Mouse (Mus musculus) natural killer cell, adult 2 months (primary cell): ENCODE measurements around the gene Lrba.

Experiments
- DNase-seq, 2 experiments: peaks; one replicate each; pipeline ENCODE4 v3.0.0; 2022; ENCODE audit warnings: low spot score in 2 of 2

Gene Lrba

DNA sequence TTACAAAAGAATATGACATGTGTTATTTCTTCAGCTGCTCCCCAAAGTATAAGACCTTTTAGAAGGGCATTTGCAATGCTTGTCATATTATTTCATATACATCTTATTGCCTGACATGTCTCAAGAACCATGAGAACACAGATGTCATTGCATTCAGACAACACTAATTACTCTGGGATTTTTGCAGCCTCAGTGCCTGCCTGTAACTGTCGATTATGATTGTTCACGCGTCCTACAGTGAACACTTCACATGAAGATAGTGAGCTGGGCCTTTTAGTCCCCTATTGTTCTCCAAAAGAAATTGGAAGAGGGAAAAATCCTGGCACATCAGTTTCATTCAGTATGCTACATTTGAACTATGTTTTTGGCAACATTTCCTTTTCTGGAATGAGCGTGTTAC, 335.2 kb downstream of the Lrba start:
- DNase-seq, result no peak

- DNase-seq, result no peak
Measured at GRCm38 (mm10) chr3:86560281-86561022, 336.0 kb downstream of the Lrba start.

- no peak for DNase-seq
Measured at GRCm38 (mm10) chr3:86561023-86561344, 336.5 kb downstream of the Lrba start.

DNA sequence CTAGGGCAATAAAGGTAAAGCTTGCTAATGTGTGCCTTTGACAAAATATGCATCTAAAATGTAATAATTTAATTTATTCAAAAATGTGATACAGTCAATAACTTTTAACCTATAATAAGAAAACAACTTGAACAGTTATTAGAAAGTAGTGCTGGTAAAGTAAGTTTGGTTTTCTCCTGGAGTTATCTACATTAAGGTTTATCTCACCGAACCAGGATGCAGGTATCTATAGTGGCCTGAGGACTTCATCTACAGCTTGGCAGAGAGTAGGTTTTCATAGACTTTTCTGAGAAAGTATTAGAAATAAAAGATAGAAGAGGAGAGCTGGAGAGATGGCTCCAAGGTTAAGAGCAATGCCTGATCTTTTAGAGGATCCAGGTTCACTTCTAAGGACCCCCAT, 336.9 kb downstream of the Lrba start:
- no peak for DNase-seq

DNA sequence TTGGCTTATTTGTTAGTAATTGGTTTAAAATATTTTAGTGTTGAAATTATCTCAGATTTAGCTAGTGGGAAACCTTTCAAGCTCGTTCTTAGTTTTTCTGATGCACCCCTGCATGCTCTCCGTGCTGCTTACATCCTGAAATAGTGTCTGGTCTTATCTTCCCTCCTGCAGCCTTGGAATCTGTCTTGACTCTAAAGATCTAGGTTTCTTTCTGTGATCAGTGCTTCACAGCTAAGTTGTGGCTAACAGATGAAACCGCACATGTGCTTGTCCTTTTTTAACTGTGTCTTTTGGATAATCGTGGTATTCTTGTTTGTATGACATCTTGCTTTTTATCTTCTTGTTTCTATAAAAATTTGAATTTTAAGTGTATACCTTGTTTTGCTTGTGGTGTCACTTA, 342.8 kb downstream of the Lrba start:
- no peak for DNase-seq

DNA sequence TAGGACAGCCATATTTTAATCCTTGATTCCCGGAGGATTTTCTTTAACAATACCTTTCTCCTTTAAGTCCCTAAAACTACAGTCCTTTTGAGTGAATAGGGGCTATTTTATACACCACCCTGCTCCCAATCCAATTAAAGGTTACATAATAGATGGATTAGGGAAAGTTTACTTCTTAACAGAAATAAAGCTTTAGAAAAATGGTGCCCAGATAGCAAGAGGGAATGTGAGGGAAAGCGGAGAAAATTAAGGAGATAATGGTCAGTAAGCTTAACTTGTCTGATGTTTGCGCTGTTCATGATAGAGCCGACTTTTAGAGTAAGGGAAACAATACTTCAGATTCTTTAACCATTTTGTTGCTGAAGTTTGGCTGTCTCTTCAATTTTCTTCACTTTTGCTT, 347.0 kb downstream of the Lrba start:
- DNase-seq, result no peak

- no peak for DNase-seq
Measured at GRCm38 (mm10) chr3:86572519-86573244, 348.2 kb downstream of the Lrba start.

DNA sequence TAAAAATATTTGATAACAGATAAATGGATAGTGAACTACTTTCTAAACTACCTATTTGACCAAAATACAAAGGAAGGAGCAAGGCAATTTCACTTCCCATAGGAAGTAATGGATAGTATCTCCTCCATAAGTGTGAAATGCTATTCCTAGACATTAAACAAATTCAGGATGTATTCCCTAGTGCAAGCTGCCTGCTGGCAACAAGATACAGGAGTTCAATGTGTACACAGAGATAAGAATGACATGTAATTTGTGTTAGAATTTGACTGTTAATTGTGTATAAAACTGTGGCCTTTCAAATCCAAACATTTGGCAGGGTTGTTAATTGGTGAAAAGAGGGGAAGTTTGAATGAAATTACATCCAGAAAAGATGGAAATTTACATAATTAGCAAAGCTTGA, 350.8 kb downstream of the Lrba start:
- DNase-seq, result no peak

DNA sequence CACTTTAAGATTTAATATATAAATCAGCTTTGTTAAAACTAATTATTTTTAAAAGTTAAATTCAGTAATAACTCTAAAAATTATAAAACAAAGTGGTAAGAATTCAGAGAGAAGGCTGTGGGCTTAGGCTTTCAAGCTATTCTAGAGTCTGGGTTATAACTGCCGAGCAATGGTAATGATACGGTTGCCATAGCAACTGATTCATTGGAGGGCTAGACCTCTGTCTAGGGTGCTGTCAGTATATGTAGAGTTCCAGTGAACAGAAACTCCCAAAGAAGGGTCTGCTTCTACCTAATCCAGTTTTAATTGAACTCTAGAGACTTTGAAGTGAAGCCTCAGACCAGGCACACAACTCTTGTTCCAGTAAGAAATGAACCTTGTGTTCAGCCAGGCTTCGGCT, 377.8 kb downstream of the Lrba start:
- no peak for DNase-seq

GRCm38 (mm10) chr3:86605775-86606174, 381.3 kb downstream of the Lrba start:
- DNase-seq, result no peak

DNA sequence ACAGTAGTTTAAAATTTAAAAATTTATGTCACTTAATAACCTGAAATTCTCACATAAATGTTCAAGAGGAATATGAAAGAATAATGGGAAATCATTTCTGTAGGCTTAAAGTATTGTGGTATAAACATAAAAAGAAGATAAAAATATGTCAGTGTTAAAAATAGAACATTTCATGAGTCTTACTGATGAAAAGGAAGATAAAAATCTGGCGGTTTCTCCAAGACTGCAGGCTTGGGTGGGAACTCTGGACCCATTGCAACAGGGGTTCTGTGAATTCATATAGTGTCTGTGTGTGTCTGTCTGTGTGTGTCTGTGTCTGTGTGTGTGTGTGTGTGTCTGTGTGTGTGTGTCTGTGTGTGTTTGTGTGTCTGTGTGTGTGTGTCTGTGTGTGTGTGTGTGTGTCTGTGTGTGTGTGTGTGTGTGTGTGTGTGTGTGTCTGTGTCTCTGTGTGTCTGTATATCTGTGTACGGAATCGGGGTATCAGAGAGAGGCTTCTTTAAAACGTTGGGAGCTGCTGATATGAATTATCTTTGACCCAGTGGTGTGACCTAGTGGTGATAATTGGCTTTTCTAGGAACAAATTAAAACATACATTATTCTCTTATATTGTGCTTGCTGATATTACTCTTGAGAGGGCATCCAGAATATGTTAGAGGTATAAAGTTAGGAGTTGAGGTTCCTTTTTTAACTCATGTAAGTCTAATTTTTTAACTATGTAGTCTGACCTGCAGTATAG, 402.7 kb downstream of the Lrba start:
- DNase-seq, result no peak

DNA sequence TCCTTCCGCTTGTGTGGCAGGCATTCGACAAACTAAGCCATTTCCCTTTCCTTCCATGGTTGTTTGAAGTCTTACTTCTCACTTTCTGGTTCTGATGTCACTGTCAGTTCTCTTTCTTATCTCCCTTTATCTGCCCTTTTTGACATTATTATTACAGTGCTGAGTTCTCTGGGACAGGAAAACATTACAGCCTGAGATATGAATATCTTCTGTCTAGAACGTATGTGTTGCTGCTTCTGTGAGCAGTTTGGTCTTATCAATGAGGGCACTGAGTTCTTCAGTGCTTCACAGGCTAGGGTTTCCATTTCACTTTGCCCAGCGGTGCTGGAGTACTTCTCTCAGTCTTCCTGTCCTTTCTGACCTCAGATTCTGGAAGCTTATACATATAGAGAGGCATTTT, 404.9 kb downstream of the Lrba start:
- DNase-seq, result no peak

DNA sequence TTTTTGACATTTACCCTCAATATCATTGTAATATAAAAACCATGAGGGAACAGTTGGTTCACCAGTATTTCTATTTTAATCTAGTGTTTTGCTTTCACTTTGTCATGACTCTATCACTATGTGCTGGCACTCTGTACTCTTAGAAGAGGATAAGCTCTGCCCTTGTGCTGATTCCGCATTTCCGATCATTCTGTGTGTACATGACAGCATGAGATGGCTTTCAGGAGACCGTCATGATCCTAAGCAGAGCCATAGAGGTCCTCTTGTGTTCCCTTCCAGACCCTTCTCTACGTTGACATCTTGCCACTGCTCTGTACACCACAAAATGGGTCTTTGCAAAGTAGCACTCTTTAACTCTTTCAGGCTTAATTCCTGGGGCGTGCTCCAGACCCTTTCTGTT, 411.0 kb downstream of the Lrba start:
- DNase-seq, result no peak

GRCm38 (mm10) chr3:86635940-86636339, 411.5 kb downstream of the Lrba start:
- DNase-seq, result no peak

- DNase-seq, result no peak
Measured at GRCm38 (mm10) chr3:86638552-86639348, 414.3 kb downstream of the Lrba start.

- no peak for DNase-seq
Measured at GRCm38 (mm10) chr3:86641393-86641792, 416.9 kb downstream of the Lrba start.

GRCm38 (mm10) chr3:86641796-86642195, 417.3 kb downstream of the Lrba start:
- no peak for DNase-seq

- DNase-seq, result no peak
Measured at GRCm38 (mm10) chr3:86646771-86647170, 422.3 kb downstream of the Lrba start.

DNA sequence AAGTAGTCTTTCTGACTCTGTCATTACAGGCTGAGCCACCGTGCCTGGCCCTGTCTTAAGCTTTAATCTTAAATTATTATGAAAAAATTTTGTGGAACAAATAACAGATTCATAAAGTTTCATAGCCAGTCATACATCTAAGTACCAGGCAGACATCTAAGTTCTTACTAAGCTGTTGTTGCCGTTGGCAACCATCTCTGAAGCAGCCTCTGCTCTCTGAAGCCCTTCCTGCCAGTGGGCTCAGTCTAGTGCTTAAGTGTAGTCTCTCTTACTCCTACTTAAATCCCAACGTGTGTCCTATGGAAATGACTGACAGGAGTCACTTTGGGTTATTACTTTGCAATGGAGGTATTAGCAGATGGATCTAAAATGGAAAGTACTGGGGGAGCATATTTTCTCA, 426.5 kb downstream of the Lrba start:
- no peak for DNase-seq

- DNase-seq, result no peak
Measured at GRCm38 (mm10) chr3:86659326-86659725, 434.8 kb downstream of the Lrba start.

- no peak for DNase-seq
Measured at GRCm38 (mm10) chr3:86664399-86664798, 439.9 kb downstream of the Lrba start.

DNA sequence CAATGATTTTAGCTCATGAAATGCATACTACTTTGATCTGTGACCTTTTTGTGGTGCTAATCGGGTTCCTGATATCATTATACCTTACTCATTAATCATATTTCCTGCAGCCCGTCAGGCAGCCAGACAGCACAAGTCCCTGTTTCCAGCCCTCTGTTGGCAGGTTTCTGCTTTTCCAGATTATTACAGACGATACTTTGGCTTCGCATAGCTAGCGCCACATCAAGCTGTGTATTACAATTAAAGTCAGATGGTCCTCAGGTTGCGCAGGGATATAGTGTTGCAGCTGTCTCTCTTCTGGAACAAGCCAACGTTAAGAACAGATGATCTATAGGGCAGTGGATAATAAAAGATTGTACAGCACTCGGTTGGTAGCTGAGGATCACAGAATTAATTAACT, 443.7 kb downstream of the Lrba start:
- no peak for DNase-seq
